Mouse (Mus musculus) layer of hippocampus, postnatal 14 days (tissue): ENCODE data around the gene Fads1. TPM values are rescaled to one million over a fixed set of nuclear protein-coding genes. Genes with fewer than 3 reads are reported as not detected.

Experiments used
- DNase-seq, 2 experiments: peaks; one replicate each; pipeline ENCODE4 v3.0.0; 2021 to 2022; ENCODE audit warnings: low spot score in 2 of 2, mixed read lengths in 1 of 2
- microRNA-seq, 2 experiments: library from miRNA; unstranded; fragments of <30 nt; microRNA quantifications; one replicate each; pipeline ENCODE4 v1.2.0; 2021
- total RNA-seq, 2 experiments: library from RNA; stranded (reverse); gene quantifications; 2 replicates each; pipeline ENCODE4 v1.2.3; 2021

Fads1 gene
- total RNA-seq, 2 experiments from 2014 or later, result 193 to 203 TPM

DNA sequence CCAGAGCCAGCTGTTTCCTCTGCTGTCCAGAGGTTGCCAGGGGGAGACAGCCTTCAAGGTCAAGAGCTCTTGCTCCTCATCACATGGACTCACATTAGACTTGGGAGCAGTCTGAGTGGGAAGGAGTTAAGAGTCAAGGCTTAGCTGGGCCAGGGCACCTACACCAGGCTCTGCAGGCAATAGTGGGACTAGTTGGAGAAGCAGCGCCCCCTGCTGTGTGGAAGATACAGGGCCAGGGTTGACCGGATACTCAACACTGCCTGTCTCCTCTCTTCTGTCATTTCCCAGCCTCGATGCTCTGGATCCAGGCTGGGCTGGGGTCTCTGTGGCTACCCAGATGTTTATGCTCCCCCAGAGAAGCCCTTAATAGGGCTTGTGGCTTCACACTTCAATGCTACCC lies 61.5 kb downstream of the Fads1 start:
- peak; percentile 62 to 74 for DNase-seq

Small RNAs within 50 kb of the gene (microRNA-seq; reads per million reads assigned to microRNA genes)
- 0.28 to 1.6 reads per million in 2 experiments for gene Mir6993

Other genes with a start within 250 kb of the Fads1 start
- 1,000 to 10,000 TPM; 2,325 to 2,371 TPM for gene Fth1, start 202.3 kb upstream of the Fads1 start, total RNA-seq
- 1 to 10 TPM in 1 of 2 experiments, under 1 TPM in 1; 0.97 to 1.1 TPM for gene Best1, start 181.3 kb upstream of the Fads1 start, total RNA-seq
- 10 to 100 TPM in 1 of 2 experiments, 1 to 10 TPM in 1; 8.9 to 12.8 TPM for gene Rab3il1, start 181.2 kb upstream of the Fads1 start, total RNA-seq
- 10 to 100 TPM; 34.3 to 36.8 TPM for gene Fads3, start 141.3 kb upstream of the Fads1 start, total RNA-seq
- gene Fads2, start 81.1 kb upstream of the Fads1 start, total RNA-seq, result 100 to 1,000 TPM; 230 to 239 TPM
- 10 to 100 TPM; 90.6 to 91.7 TPM for gene Tmem258, start 21.1 kb downstream of the Fads1 start, total RNA-seq
- gene Fen1, start 21.3 kb downstream of the Fads1 start, total RNA-seq, result 10 to 100 TPM in 1 of 2 experiments, 1 to 10 TPM in 1; 8.8 to 10.1 TPM
- gene Myrf, start 57.9 kb downstream of the Fads1 start, total RNA-seq, result 10 to 100 TPM; 29.6 to 31.2 TPM
- 100 to 1,000 TPM; 131 to 134 TPM for gene Dagla, start 122.0 kb downstream of the Fads1 start, total RNA-seq
- gene Syt7, start 206.2 kb downstream of the Fads1 start, total RNA-seq, result 100 to 1,000 TPM; 277 to 282 TPM